Mouse (Mus musculus) T-cell, adult 2 months (primary cell): ENCODE measurements around the gene Stil.

Experiments
- DNase-seq: peaks from one replicate; pipeline ENCODE4 v3.0.0; 2022; ENCODE audit warnings: low spot score

The Stil gene

GRCm38 (mm10) chr4:115051245-115051644, 51.3 kb downstream of the Stil start:
- no peak for DNase-seq

- DNase-seq: no peak
Observed at GRCm38 (mm10) chr4:115052343-115053005, 52.5 kb downstream of the Stil start.

GRCm38 (mm10) chr4:115055044-115055443, 55.1 kb downstream of the Stil start:
- DNase-seq: no peak

- DNase-seq: no peak
Observed at GRCm38 (mm10) chr4:115055691-115056090, 55.7 kb downstream of the Stil start.

- no peak for DNase-seq
Observed at GRCm38 (mm10) chr4:115056371-115056920, 56.5 kb downstream of the Stil start, which contains the start of gene Tal1. TSS of gene Tal1 (plus strand) at chr4:115056426.

GRCm38 (mm10) chr4:115056921-115057673, 57.1 kb downstream of the Stil start:
- peak; percentile 34 for DNase-seq

GRCm38 (mm10) chr4:115057674-115058316, 57.8 kb downstream of the Stil start:
- DNase-seq: no peak

GRCm38 (mm10) chr4:115058317-115058761, 58.4 kb downstream of the Stil start:
- no peak for DNase-seq

- no peak for DNase-seq
Observed at GRCm38 (mm10) chr4:115058871-115059590, 59.1 kb downstream of the Stil start.

GRCm38 (mm10) chr4:115059871-115060270, 59.9 kb downstream of the Stil start:
- DNase-seq: no peak

- DNase-seq: no peak
Observed at GRCm38 (mm10) chr4:115060753-115061152, 60.8 kb downstream of the Stil start.

GRCm38 (mm10) chr4:115062540-115062874, 62.5 kb downstream of the Stil start:
- no peak for DNase-seq

- peak; percentile 25 for DNase-seq
Observed at GRCm38 (mm10) chr4:115062875-115063517, 63.0 kb downstream of the Stil start.

- DNase-seq: no peak
Observed at GRCm38 (mm10) chr4:115063518-115064239, 63.7 kb downstream of the Stil start.

- DNase-seq: no peak
Observed at GRCm38 (mm10) chr4:115071668-115072067, 71.7 kb downstream of the Stil start.

- no peak for DNase-seq
Observed at GRCm38 (mm10) chr4:115074789-115075188, 74.8 kb downstream of the Stil start.

GRCm38 (mm10) chr4:115075204-115075915, 75.4 kb downstream of the Stil start:
- peak; percentile 69 for DNase-seq

- no peak for DNase-seq
Observed at GRCm38 (mm10) chr4:115078892-115079820, 79.2 kb downstream of the Stil start.

GRCm38 (mm10) chr4:115079821-115080349, 79.9 kb downstream of the Stil start:
- no peak for DNase-seq
